ENCODE assay signal across 9 mouse cellular contexts in genomic region chr1:194885071-194885686, GRCm38 (mm10). TPM values are rescaled to one million over a fixed set of nuclear protein-coding genes. Genes with fewer than 3 reads are reported as not detected.
A peak's percentile ranks its signal among the peaks of the same experiment; 100 is the strongest.
DNase-seq lines count a peak whose midpoint lies in the region; ATAC-seq and TF ChIP-seq lines count a peak whose summit lies in the region.
"Had no signal": no experiment of that assay in that cellular context is flagged by ENCODE, and none has a peak within 500 bp of the region (broad histone marks: within the 10 kb centered on the region; RNA-seq: fewer than 3 reads in every experiment).

No protein-coding gene starts in this region.

- no peak overlapping the region for H3K4me3 ChIP-seq in forebrain, postnatal 0 days (ENCODE audit: low read depth, low read length)
- no peak overlapping the region for H3K4me3 ChIP-seq in forebrain, embryonic 12.5 days (replicated peaks)
- H3K4me3 ChIP-seq in intestine, embryonic 15.5 days (replicated peaks), result no peak overlapping the region
- H3K4me3 ChIP-seq: midbrain, embryonic 12.5 days had no signal

- no peaks in the 10 kb centered on the region for H3K27me3 ChIP-seq in forebrain, postnatal 0 days (ENCODE audit: insufficient read depth, low read length)
- H3K27me3 ChIP-seq in forebrain, embryonic 12.5 days, result no peaks in the 10 kb centered on the region
- no peaks in the 10 kb centered on the region for H3K27me3 ChIP-seq in intestine, embryonic 15.5 days (replicated peaks)
- H3K27me3 ChIP-seq: midbrain, embryonic 12.5 days had no signal

- H3K9ac ChIP-seq in forebrain, postnatal 0 days, result no peak overlapping the region
- H3K9ac ChIP-seq in forebrain, embryonic 12.5 days, result no peak overlapping the region
- no peak overlapping the region for H3K9ac ChIP-seq in intestine, embryonic 15.5 days
- H3K9ac ChIP-seq: midbrain, embryonic 12.5 days had no signal

- 57% methylated on average over 5 of the region's 5 CpGs for WGBS in forebrain, postnatal 0 days
- WGBS in forebrain, embryonic 12.5 days, result 76% methylated on average over 5 of the region's 5 CpGs
- 61% methylated on average over 5 of the region's 5 CpGs for WGBS in intestine, embryonic 15.5 days

- no peak for TF ChIP-seq CTCF in forebrain, postnatal 0 days (IDR thresholded peaks at IDR 0.05; ENCODE audit: low read depth)
- no peak for TF ChIP-seq CTCF in brain, embryonic 14.5 days (IDR thresholded peaks at IDR 0.05; ENCODE audit: borderline replicate concordance, extremely low read depth, insufficient read depth, insufficient read length)

- no peaks in the 10 kb centered on the region for H3K9me3 ChIP-seq in forebrain, postnatal 0 days (ENCODE audit: low read length)
- H3K9me3 ChIP-seq in forebrain, embryonic 12.5 days, result no peaks in the 10 kb centered on the region
- H3K9me3 ChIP-seq in intestine, embryonic 15.5 days, result no peaks in the 10 kb centered on the region
- H3K9me3 ChIP-seq: midbrain, embryonic 12.5 days had no signal

- peaks cover 5% of the 10 kb centered on the region; the same call in 1 of the 2 replicates for H3K4me1 ChIP-seq in forebrain, postnatal 0 days (ENCODE audit: insufficient read depth)
- H3K4me1 ChIP-seq in forebrain, embryonic 12.5 days, result no peaks in the 10 kb centered on the region
- H3K4me1 ChIP-seq in intestine, embryonic 15.5 days (replicated peaks), result no peaks in the 10 kb centered on the region
- H3K4me1 ChIP-seq: midbrain, embryonic 12.5 days had no signal

- TF ChIP-seq POLR2A in brain, embryonic 14.5 days (IDR thresholded peaks at IDR 0.05; ENCODE audit: borderline replicate concordance, extremely low read depth, insufficient read depth, insufficient read length, poor library complexity, severe bottlenecking), result no peak

- peak; percentile 79 for ATAC-seq in forebrain, postnatal 0 days
- ATAC-seq in forebrain, embryonic 12.5 days (ENCODE audit: low FRiP score), result no peak
- ATAC-seq in megakaryocyte progenitor cell, adult 5-6 weeks (replicated peaks; ENCODE audit: poor library complexity), result peak; percentile 53
- ATAC-seq in megakaryocyte, adult 5-6 weeks (ENCODE audit: poor library complexity, severe bottlenecking), result no peak
- no peak for ATAC-seq in intestine, embryonic 15.5 days

- intact Hi-C loops in heart, postnatal 10 days (cut with DNase I), result no loop called here

- no peaks in the 10 kb centered on the region for H3K36me3 ChIP-seq in forebrain, postnatal 0 days (ENCODE audit: insufficient read depth)
- no peaks in the 10 kb centered on the region for H3K36me3 ChIP-seq in forebrain, embryonic 12.5 days (replicated peaks)
- no peaks in the 10 kb centered on the region for H3K36me3 ChIP-seq in intestine, embryonic 15.5 days
- H3K36me3 ChIP-seq: midbrain, embryonic 12.5 days had no signal

- DNase-seq in forebrain, postnatal 0 days, result peak; percentile 51
- DNase-seq in brain, embryonic 14.5 days (ENCODE audit: low read depth), result peak; percentile 14
- peak; percentile 67 to 73 for DNase-seq in heart, postnatal 10 days
- no peak for DNase-seq in adrenal gland, postnatal 10 days

- 0 out of 2 replicates have a peak overlapping the region, but pooled peaks have one; percentile 3 for H3K27ac ChIP-seq in forebrain, postnatal 0 days (ENCODE audit: low read depth, low read length)
- no peak overlapping the region for H3K27ac ChIP-seq in forebrain, embryonic 12.5 days
- no peak overlapping the region for H3K27ac ChIP-seq in intestine, embryonic 15.5 days
- H3K27ac ChIP-seq: midbrain, embryonic 12.5 days had no signal

- no peak overlapping the region for H3K4me2 ChIP-seq in forebrain, postnatal 0 days (ENCODE audit: low read depth)
- no peak overlapping the region for H3K4me2 ChIP-seq in forebrain, embryonic 12.5 days
- no peak overlapping the region for H3K4me2 ChIP-seq in intestine, embryonic 15.5 days (replicated peaks)
- H3K4me2 ChIP-seq: midbrain, embryonic 12.5 days had no signal

RNA-seq across cellular contexts. Expression of gene Cd34, which starts 53.4 kb away (rescaled TPM):
- total RNA-seq in forebrain, postnatal 0 days (2014; rRNA removed), result 23.2 and 23.9 TPM in 2 replicates
- 22.0 and 24.5 TPM in 2 replicates for polyA plus RNA-seq in forebrain, postnatal 0 days (2015; fragmentation: Nextera tagmentation; extraction: Ambion mirVana)
- 35.8 and 36.5 TPM in 2 replicates for polyA plus RNA-seq in forebrain, embryonic 12.5 days (2016; fragmentation: Nextera tagmentation; extraction: Ambion mirVana)
- polyA plus RNA-seq in brain, embryonic 14.5 days (2012; rRNA removed), result 27.9 and 33.1 TPM in 2 replicates
- total RNA-seq in heart, postnatal 10 days (2021), result 100 to 1,000 TPM; 289 to 314 TPM
- 177 and 202 TPM in 2 replicates for total RNA-seq in megakaryocyte progenitor cell, adult 5-6 weeks (2015)
- total RNA-seq in megakaryocyte progenitor cell, adult 5-6 weeks (2017), result 240 and 266 TPM in 2 replicates
- total RNA-seq in adrenal gland, postnatal 10 days (2021), result 100 to 1,000 TPM; 109 to 127 TPM
- total RNA-seq in megakaryocyte, adult 5-6 weeks (2015), result 11.7 and 15.8 TPM in 2 replicates
- 21.0 and 21.2 TPM in 2 replicates for total RNA-seq in megakaryocyte, adult 5-6 weeks (2017)
- polyA plus RNA-seq in intestine, embryonic 15.5 days (2015; fragmentation: Nextera tagmentation; extraction: Ambion mirVana), result 59.9 and 65.1 TPM in 2 replicates

Comparison
In these comparisons a context has a peak if more than half of its experiments do, and no peak if none do; other contexts are left out.
1. ATAC-seq: peak in forebrain, postnatal 0 days (single experiment) and megakaryocyte progenitor cell, adult 5-6 weeks (single experiment); none in forebrain, embryonic 12.5 days (single experiment), megakaryocyte, adult 5-6 weeks (single experiment) and intestine, embryonic 15.5 days (single experiment).